ENCODE assay signal across 24 mouse cellular contexts in the genomic region with DNA sequence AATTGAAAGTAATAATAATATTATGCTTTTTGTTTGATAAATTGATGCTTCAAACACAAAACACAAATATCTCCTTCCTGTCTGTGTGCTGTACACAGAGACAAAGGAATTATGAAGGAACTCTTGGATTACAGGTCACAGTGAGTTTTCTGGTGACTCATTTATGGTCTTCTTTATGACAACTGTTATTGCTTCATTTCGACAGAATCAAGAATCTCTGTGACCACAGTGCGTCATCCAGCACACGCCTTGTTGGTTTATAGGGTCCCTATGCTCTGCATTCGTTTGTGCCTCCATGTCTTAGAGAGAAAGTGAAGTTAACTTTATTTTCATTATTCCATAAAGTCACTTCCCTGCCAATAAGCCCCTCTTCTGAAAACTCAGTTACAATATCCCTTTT.
DNase-seq lines count a peak whose midpoint lies in the region; ATAC-seq and TF ChIP-seq lines count a peak whose summit lies in the region.
"Had no signal": no experiment of that assay in that cellular context is flagged by ENCODE, and none has a peak within 500 bp of the region (broad histone marks: within the 10 kb centered on the region; RNA-seq: fewer than 3 reads in every experiment).

No protein-coding gene starts in this region.

- ATAC-seq in intestine, embryonic 15.5 days = 0 out of 2 replicates have a peak, but pooled peaks have one; percentile 31
- no peak for ATAC-seq in intestine, postnatal 0 days
- ATAC-seq: activated CD4-positive, CD25-positive, alpha-beta regulatory T cell, adult 4 months; CD4-positive, CD25-positive, alpha-beta regulatory T cell, adult 4 months; Patski had no signal

- H3K4me3 ChIP-seq in intestine, embryonic 15.5 days (replicated peaks) = no peak overlapping the region
- H3K4me3 ChIP-seq in intestine, postnatal 0 days (ENCODE audit: low read depth, low read length) = no peak overlapping the region
- no peak overlapping the region for H3K4me3 ChIP-seq in C2C12 (ENCODE audit: insufficient read depth, poor library complexity, severe bottlenecking)
- H3K4me3 ChIP-seq in myocyte = no peak overlapping the region
- H3K4me3 ChIP-seq in embryonic facial prominence, embryonic 10.5 days = no peak overlapping the region

- no peaks in the 10 kb centered on the region for H3K4me1 ChIP-seq in intestine, embryonic 15.5 days (replicated peaks)
- H3K4me1 ChIP-seq in intestine, postnatal 0 days (replicated peaks; ENCODE audit: control insufficient read depth, insufficient read depth, low read length) = no peaks in the 10 kb centered on the region
- no peaks in the 10 kb centered on the region for H3K4me1 ChIP-seq in embryonic facial prominence, embryonic 10.5 days

- DNase-seq in 3T3-L1 (ENCODE audit: low read depth, low spot score) = peak; percentile 7
- DNase-seq in embryonic facial prominence, embryonic 10.5 days (ENCODE audit: low spot score) = no peak
- DNase-seq in left cerebral cortex, adult 9 months (ENCODE audit: low spot score in 2 of 2) = no peak
- no peak for DNase-seq in cerebellum, adult 11 months
- DNase-seq: adrenal gland, adult 2 months; adrenal gland, adult 8-10 months; adrenal gland, postnatal 10 days; adrenal gland, postnatal 14 days; adrenal gland, postnatal 25 days; adrenal gland, postnatal 36 days; B cell, adult 2 months; cerebellum, adult 11-12 months; cerebellum, adult 18-20 months; cerebellum, adult 2 months; cerebellum, adult 8-10 months had no signal

- H3K36me3 ChIP-seq in intestine, embryonic 15.5 days = no peaks in the 10 kb centered on the region
- no peaks in the 10 kb centered on the region for H3K36me3 ChIP-seq in intestine, postnatal 0 days (ENCODE audit: control insufficient read depth, insufficient read depth)
- H3K36me3 ChIP-seq in C2C12 (ENCODE audit: control insufficient read depth, insufficient read depth) (no peaks in the 10 kb centered on the region), myocyte (ENCODE audit: control insufficient read depth, insufficient read depth) (no peaks in the 10 kb centered on the region)
- H3K36me3 ChIP-seq in embryonic facial prominence, embryonic 10.5 days (replicated peaks) = no peaks in the 10 kb centered on the region
- H3K36me3 ChIP-seq: G1E had no signal

- no peak overlapping the region for H3K4me2 ChIP-seq in intestine, embryonic 15.5 days (replicated peaks)
- H3K4me2 ChIP-seq in intestine, postnatal 0 days (replicated peaks; ENCODE audit: low read depth) = no peak overlapping the region
- peak overlapping the region; percentile 27 for H3K4me2 ChIP-seq in myocyte (ENCODE audit: low read depth)

- WGBS in intestine, embryonic 15.5 days = 70% methylated on average over 4 of the region's 4 CpGs
- 54% methylated on average over 4 of the region's 4 CpGs for WGBS in intestine, postnatal 0 days
- 84% methylated on average over 4 of the region's 4 CpGs for WGBS in embryonic facial prominence, embryonic 10.5 days

- H3K79me2 ChIP-seq in C2C12 (ENCODE audit: control insufficient read depth, insufficient read depth) (no peaks in the 10 kb centered on the region), myocyte (ENCODE audit: control insufficient read depth, insufficient read depth) (no peaks in the 10 kb centered on the region)

- no peak overlapping the region for H3K9ac ChIP-seq in intestine, embryonic 15.5 days
- no peak overlapping the region for H3K9ac ChIP-seq in intestine, postnatal 0 days (ENCODE audit: low read depth, low read length)

- no peak for TF ChIP-seq CTCF in intestine, postnatal 0 days (IDR thresholded peaks at IDR 0.05; ENCODE audit: low read depth)
- TF ChIP-seq CTCF in C2C12 (IDR thresholded peaks at IDR 0.05; ENCODE audit: control insufficient read depth, insufficient read depth, insufficient read length) = no peak

- no peak for TF ChIP-seq POLR2A in myocyte (IDR thresholded peaks at IDR 0.05; ENCODE audit: insufficient read length, low read depth)

- no peak overlapping the region for H3K27ac ChIP-seq in intestine, embryonic 15.5 days
- H3K27ac ChIP-seq in intestine, postnatal 0 days (ENCODE audit: low read depth, low read length) = no peak overlapping the region
- no peak overlapping the region for H3K27ac ChIP-seq in embryonic facial prominence, embryonic 10.5 days (replicated peaks)

- H3K27me3 ChIP-seq in intestine, embryonic 15.5 days (replicated peaks) = no peaks in the 10 kb centered on the region
- no peaks in the 10 kb centered on the region for H3K27me3 ChIP-seq in intestine, postnatal 0 days (replicated peaks; ENCODE audit: control insufficient read depth, insufficient read depth, low read length)
- H3K27me3 ChIP-seq in C2C12 (ENCODE audit: control insufficient read depth, insufficient read depth, insufficient read length) (no peaks in the 10 kb centered on the region), myocyte (ENCODE audit: control insufficient read depth, insufficient read depth, insufficient read length) (no peaks in the 10 kb centered on the region)
- H3K27me3 ChIP-seq in embryonic facial prominence, embryonic 10.5 days (replicated peaks; ENCODE audit: low read depth, poor library complexity, severe bottlenecking) = no peaks in the 10 kb centered on the region
- H3K27me3 ChIP-seq: CH12.LX had no signal

- H3ac ChIP-seq in C2C12 (ENCODE audit: control insufficient read depth, insufficient read length, low read depth) (no peak overlapping the region), myocyte (ENCODE audit: control insufficient read depth, insufficient read length) (no peak overlapping the region)

- H3K79me3 ChIP-seq in C2C12 (ENCODE audit: low read depth) = no peaks in the 10 kb centered on the region

- H3K9me3 ChIP-seq in intestine, embryonic 15.5 days = no peaks in the 10 kb centered on the region
- no peaks in the 10 kb centered on the region for H3K9me3 ChIP-seq in intestine, postnatal 0 days (ENCODE audit: control insufficient read depth)
- H3K9me3 ChIP-seq in embryonic facial prominence, embryonic 10.5 days = no peaks in the 10 kb centered on the region

TF ChIP-seq in C2C12, 6 proteins besides CTCF, POLR2A, EP300 and RAD21:
- TF ChIP-seq MAX (IDR thresholded peaks at IDR 0.05) (peak; percentile 42), MYOD1 (IDR thresholded peaks at IDR 0.05; ENCODE audit: control insufficient read depth, insufficient read length, low read depth) (no peak), FOSL1 (IDR thresholded peaks at IDR 0.05; ENCODE audit: insufficient read depth, low read length, poor library complexity, severe bottlenecking) (peak; percentile 89), MYOG (IDR thresholded peaks at IDR 0.05; ENCODE audit: control insufficient read depth, extremely low read depth, insufficient read length) (no peak), USF1 (IDR thresholded peaks at IDR 0.05; ENCODE audit: low read depth) (no peak), CEBPB (IDR thresholded peaks at IDR 0.05; ENCODE audit: low read depth) (peak; percentile 99)

TF ChIP-seq in myocyte, 11 proteins besides CTCF, POLR2A, EP300 and RAD21:
- TF ChIP-seq CEBPB (IDR thresholded peaks at IDR 0.05; ENCODE audit: insufficient read depth, poor library complexity, severe bottlenecking) (peak; percentile 93), E2F4 (IDR thresholded peaks at IDR 0.05; ENCODE audit: insufficient read depth) (no peak)
